Mouse (Mus musculus) ES-Bruce4 (cell line): ENCODE data around the gene Pusl1.

ENCODE experiments used
- CTCF ChIP-seq: IDR thresholded peaks from one replicate; pipeline ENCODE4 v1.8.1; 2011; ENCODE audit warnings: low read depth, low read length
- EP300 ChIP-seq: IDR thresholded peaks from 2 replicates; pipeline ENCODE4 v1.6.1; 2011; ENCODE audit warnings: low read depth, low read length; ENCODE audit not compliant: insufficient read depth
- POLR2A ChIP-seq: IDR thresholded peaks from one replicate; pipeline ENCODE4 v1.8.1; 2011; ENCODE audit warnings: low read length; ENCODE audit not compliant: insufficient read depth

DNA sequence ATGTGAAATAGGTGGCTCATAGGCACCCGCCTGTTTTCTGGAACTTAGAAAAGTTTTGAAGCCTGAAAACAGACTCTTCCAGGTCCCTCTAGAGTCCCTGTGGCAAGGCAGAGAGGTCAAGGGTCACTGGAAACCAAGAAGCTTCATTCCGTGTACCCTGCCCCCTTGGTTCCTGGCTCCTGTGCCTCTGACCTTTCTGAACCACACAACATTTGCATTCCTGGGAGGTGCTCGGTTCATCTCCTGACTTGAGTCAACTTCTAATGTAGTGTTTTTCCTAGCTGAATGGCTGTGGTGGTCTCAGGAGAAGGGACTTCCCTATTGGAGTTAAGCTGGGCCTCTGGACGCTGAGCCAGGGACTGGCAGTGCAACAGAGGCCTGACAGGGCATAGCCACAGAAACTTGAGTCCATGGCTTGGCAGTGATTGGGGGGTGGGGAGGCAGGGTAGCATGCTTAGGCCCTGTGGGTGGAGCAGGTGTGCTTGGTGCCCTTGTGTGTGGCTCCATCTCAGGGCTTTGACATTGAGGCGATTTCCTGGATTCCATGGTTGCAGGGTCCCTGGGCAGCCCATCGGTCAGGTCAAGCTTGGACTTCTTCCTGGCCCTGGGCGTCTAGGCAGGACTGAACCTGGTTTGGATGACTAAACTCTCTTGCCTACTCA, 43.0 kb downstream of the Pusl1 start:
- TF ChIP-seq CTCF (no peak), POLR2A (no peak), EP300 (no peak)
